Mouse (Mus musculus): ENCODE measurements around the gene Gucy2c. TPM values are rescaled to one million over a fixed set of nuclear protein-coding genes. Genes with fewer than 3 reads are reported as not detected.

The Gucy2c gene
- polyA plus RNA-seq, 1 experiment = not detected

DNA sequence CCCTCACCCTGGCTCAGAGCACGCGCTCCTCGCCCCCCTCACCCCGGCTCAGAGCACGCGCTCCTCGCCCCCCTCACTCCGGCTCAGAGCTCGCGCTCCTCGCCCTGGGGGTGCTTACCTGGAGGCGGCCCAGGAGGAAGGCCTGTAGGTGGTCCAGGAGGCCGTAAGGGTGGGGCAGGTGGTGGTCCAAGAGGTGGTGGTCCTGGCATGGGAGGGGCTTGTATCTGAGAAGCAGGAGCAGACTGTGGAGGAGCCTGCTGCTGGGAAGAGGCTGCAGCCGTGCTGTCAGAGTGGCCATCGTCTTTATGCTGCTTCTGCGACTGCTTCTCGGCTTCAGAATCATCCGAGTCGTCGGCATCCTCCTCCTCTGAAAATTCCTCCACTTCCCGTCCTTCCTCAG lies 35.3 kb upstream of the Gucy2c start:
- no peaks in the 10 kb centered on the region for H3K27me3 ChIP-seq (ENCODE audit: control insufficient read depth)
- H3K9me3 ChIP-seq (ENCODE audit: control insufficient read depth, low read length) = no peaks in the 10 kb centered on the region
- no peak for TF ChIP-seq TAL1 (IDR thresholded peaks at IDR 0.05; ENCODE audit: low read length)
- TF ChIP-seq GATA1 (IDR thresholded peaks at IDR 0.05; ENCODE audit: low read length) = no peak
- no peak overlapping the region for H3K4me3 ChIP-seq (replicated peaks)
- peaks cover 99% of the 10 kb centered on the region for H3K36me3 ChIP-seq (ENCODE audit: control insufficient read depth)
- peaks cover 3% of the 10 kb centered on the region for H3K4me1 ChIP-seq (ENCODE audit: control insufficient read depth)

DNA sequence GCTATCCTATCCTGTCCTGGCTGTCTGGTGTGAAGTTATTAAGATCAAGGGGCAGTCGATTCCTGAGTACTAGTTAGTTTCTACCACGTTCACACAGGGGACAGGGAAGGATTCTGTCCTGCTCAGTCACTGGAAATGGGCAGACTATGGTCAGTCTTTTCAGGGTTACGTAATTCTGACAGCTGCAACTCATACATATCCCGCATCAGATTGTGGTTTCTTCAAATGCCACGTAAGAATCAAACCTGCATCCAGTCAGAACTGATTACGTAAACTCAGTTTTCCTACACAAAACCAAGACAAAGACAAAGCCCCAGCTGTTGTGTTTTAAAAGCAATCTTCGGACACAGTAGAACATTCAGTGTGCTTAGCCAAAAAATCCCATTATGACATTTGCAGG lies 33.8 kb upstream of the Gucy2c start:
- Histone ChIP-seq H3K36me3 (ENCODE audit: control insufficient read depth) (peaks cover 99% of the 10 kb centered on the region), H3K4me1 (ENCODE audit: control insufficient read depth) (peaks cover 11% of the 10 kb centered on the region), H3K9me3 (ENCODE audit: control insufficient read depth, low read length) (no peaks in the 10 kb centered on the region), H3K27me3 (ENCODE audit: control insufficient read depth) (no peaks in the 10 kb centered on the region), H3K4me3 (replicated peaks) (no peak overlapping the region)
- TF ChIP-seq GATA1 (IDR thresholded peaks at IDR 0.05; ENCODE audit: low read length) = no peak

DNA sequence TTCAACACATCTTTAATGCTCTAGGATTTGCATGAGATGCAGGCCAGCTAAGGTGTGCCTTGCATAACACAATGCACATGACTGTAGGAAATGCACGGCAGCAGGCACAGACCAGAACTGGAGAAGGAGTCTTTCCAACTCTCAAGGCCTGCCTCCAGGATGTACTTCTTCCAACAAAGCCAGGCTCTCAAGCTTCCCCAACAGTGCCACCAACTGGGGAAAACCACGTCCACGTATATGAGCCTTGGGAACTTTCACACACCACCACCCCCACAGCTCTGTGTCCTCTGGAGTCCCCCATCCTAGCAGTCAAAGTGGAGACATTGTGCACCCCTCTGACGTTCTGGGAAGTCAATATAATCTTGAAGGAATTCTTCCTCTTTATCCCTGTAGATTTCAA lies 31.6 kb upstream of the Gucy2c start:
- Histone ChIP-seq H3K4me3 (replicated peaks) (no peak overlapping the region), H3K36me3 (ENCODE audit: control insufficient read depth) (peaks cover 86% of the 10 kb centered on the region), H3K4me1 (ENCODE audit: control insufficient read depth) (peaks cover 25% of the 10 kb centered on the region), H3K9me3 (ENCODE audit: control insufficient read depth, low read length) (no peaks in the 10 kb centered on the region), H3K27me3 (ENCODE audit: control insufficient read depth) (no peaks in the 10 kb centered on the region)
- no peak for TF ChIP-seq GATA1 (IDR thresholded peaks at IDR 0.05; ENCODE audit: low read length)

DNA sequence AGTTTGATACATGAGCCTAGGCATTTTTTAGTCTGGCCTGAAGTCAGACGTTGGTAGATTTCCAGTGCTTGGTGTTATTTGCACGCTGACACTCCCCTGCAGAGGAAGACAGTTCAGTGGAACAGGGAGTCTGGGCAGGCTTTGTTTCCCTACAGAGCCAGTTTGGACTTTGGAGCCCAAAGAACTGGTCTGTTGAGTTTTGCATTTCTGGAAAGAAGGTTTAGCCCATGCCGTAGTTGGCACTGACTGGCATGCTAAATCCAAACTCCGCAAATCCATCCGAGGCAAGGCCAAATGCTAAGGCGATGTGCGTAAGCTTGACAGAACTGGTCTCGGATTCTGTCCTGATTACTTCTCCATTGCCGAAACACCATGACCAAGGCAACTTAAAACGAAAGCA lies 29.6 kb upstream of the Gucy2c start:
- H3K36me3 ChIP-seq (ENCODE audit: control insufficient read depth) = peaks cover 70% of the 10 kb centered on the region
- no peak overlapping the region for H3K4me3 ChIP-seq (replicated peaks)
- no peaks in the 10 kb centered on the region for H3K27me3 ChIP-seq (ENCODE audit: control insufficient read depth)
- TF ChIP-seq GATA1 (IDR thresholded peaks at IDR 0.05; ENCODE audit: low read length) (no peak), TAL1 (IDR thresholded peaks at IDR 0.05; ENCODE audit: low read length) (no peak)
- H3K9me3 ChIP-seq (ENCODE audit: control insufficient read depth, low read length) = no peaks in the 10 kb centered on the region
- H3K4me1 ChIP-seq (ENCODE audit: control insufficient read depth) = peaks cover 43% of the 10 kb centered on the region

DNA sequence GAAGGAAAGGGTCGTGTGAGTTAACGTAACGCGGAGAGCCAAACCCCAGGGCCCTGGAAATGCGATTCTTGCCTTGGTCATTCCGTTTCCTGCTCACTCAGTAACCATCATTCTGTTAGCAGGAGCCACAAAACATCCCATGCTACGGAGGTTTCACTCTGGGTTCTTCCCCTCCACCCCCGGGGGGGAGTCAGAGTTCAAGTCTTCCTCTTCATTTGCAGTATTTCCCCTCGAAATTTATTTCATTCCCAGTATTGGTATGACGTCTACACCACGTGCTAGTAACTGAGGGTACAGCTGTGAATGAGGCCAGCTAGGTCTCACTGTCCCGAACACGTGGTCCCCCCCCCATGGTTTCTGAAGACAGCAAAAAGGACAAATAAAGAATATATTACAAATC lies 28.1 kb upstream of the Gucy2c start:
- peak overlapping the region; percentile 71 for H3K4me3 ChIP-seq (replicated peaks)
- no peaks in the 10 kb centered on the region for H3K27me3 ChIP-seq (ENCODE audit: control insufficient read depth)
- H3K9me3 ChIP-seq (ENCODE audit: control insufficient read depth, low read length) = no peaks in the 10 kb centered on the region
- H3K4me1 ChIP-seq (ENCODE audit: control insufficient read depth) = peaks cover 56% of the 10 kb centered on the region
- peaks cover 56% of the 10 kb centered on the region for H3K36me3 ChIP-seq (ENCODE audit: control insufficient read depth)
- TF ChIP-seq GATA1 (IDR thresholded peaks at IDR 0.05; ENCODE audit: low read length) (no peak), TAL1 (IDR thresholded peaks at IDR 0.05; ENCODE audit: low read length) (no peak)

DNA sequence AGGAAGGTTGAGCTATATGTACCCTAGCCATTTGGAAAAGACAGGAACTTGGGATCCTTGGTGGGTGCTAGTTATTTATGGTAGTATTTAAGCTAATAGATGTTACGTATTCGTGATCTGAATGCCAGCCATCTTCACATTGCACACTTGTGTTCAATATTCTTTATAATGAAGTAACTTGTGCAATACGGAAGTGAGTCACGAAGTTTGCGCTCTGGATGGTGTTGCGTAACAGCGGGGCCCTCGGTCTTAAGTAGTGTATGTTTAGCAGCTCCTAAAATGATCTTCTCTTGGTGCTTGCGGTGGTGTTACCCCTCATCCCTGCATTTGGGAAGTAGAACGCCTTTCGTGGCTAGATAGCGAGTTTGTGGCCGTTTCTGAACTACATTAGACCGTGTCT lies 27.5 kb upstream of the Gucy2c start:
- TF ChIP-seq GATA1 (IDR thresholded peaks at IDR 0.05; ENCODE audit: low read length) = no peak
- peak overlapping the region; percentile 71 for H3K4me3 ChIP-seq (replicated peaks)
- H3K9me3 ChIP-seq (ENCODE audit: control insufficient read depth, low read length) = no peaks in the 10 kb centered on the region
- H3K36me3 ChIP-seq (ENCODE audit: control insufficient read depth) = peaks cover 50% of the 10 kb centered on the region
- no peaks in the 10 kb centered on the region for H3K27me3 ChIP-seq (ENCODE audit: control insufficient read depth)
- peaks cover 61% of the 10 kb centered on the region for H3K4me1 ChIP-seq (ENCODE audit: control insufficient read depth)

DNA sequence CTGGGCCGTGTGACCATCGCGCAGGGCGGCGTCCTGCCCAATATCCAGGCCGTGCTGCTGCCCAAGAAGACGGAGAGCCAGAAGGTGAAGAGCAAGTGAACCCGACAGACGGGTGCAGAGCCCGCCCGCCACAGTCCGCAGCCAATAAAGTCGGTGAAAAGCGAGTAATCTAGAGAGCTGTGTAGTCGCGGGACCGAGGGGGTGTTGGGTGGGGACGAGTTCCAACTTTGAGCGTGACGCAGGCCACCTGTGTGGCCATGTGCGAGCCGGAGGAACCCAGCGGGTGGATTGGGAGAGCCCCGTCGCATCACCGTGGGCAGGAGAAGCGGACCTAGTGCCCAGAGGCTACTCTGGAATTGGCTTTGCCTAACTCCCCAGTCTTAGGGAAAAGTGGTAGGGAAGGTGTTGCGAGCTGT lies 27.1 kb upstream of the Gucy2c start:
- no peaks in the 10 kb centered on the region for H3K27me3 ChIP-seq (ENCODE audit: control insufficient read depth)
- no peaks in the 10 kb centered on the region for H3K9me3 ChIP-seq (ENCODE audit: control insufficient read depth, low read length)
- peaks cover 64% of the 10 kb centered on the region for H3K4me1 ChIP-seq (ENCODE audit: control insufficient read depth)
- TF ChIP-seq TAL1 (IDR thresholded peaks at IDR 0.05; ENCODE audit: low read length) = no peak
- no peak for TF ChIP-seq GATA1 (IDR thresholded peaks at IDR 0.05; ENCODE audit: low read length)
- H3K36me3 ChIP-seq (ENCODE audit: control insufficient read depth) = peaks cover 45% of the 10 kb centered on the region
- H3K4me3 ChIP-seq (replicated peaks) = peak overlapping the region; percentile 71

DNA sequence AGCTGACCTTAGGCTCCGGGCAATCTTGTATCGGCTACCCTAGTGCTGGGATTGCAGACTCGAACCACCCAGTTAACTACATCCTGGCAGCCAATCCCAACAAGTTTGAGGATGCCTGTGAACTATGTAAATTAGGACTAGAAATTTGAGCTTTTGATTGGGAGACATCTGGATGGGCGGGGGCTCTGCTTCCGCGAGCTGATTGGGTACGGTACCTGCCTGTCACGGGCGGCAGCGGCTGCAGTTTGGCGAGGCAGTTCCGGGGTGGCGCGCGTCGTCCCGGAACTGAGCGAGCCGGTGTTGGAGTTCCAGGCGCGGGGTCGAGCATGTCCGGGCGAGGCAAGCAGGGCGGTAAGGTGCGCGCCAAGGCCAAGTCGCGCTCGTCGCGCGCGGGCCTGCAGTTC lies 26.5 kb upstream of the Gucy2c start, which contains the start of gene H2afj:
Gene H2afj (plus strand): TSS at position 231 of the 404 bp plus-strand sequence.
- Histone ChIP-seq H3K27me3 (ENCODE audit: control insufficient read depth) (no peaks in the 10 kb centered on the region), H3K4me1 (ENCODE audit: control insufficient read depth) (peaks cover 70% of the 10 kb centered on the region), H3K9me3 (ENCODE audit: control insufficient read depth, low read length) (no peaks in the 10 kb centered on the region), H3K4me3 (replicated peaks) (peak within 1 kb of the TSS; percentile 71), H3K36me3 (ENCODE audit: control insufficient read depth) (peaks cover 39% of the 10 kb centered on the region)
- TF ChIP-seq GATA1 (IDR thresholded peaks at IDR 0.05; ENCODE audit: low read length) (no peak), TAL1 (IDR thresholded peaks at IDR 0.05; ENCODE audit: low read length) (no peak)

DNA sequence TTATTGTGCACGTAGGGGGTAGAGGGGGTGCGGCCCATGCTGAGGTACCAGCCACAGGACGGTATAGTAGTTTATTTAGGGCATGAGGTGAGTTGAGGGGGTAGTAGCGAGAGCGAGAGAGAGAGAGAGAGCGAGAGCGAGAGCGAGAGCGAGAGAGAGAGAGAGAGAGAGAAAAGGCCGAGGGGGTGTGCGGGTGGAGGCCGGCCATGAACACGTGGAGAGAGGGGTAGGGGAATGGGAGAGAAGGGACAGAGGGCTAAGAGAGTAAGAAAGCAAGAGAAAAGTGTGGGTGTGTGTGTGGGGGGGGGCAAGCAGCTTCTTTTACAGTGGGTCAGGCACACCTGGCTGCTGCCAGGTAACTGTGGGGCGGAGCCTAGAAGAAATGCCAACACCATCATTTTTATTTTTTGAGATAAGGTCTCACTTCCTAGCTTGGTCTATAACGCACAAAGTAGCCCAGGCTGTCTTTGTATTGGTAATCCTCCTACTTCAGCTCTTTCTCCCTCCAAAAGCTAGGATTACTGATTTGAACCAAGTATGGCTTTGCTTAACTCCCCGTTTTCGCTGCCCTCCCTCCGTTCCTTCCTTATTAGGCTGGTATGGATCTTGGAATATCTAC lies 25.9 kb upstream of the Gucy2c start:
- peaks cover 74% of the 10 kb centered on the region for H3K4me1 ChIP-seq (ENCODE audit: control insufficient read depth)
- peaks cover 34% of the 10 kb centered on the region for H3K36me3 ChIP-seq (ENCODE audit: control insufficient read depth)
- H3K9me3 ChIP-seq (ENCODE audit: control insufficient read depth, low read length) = no peaks in the 10 kb centered on the region
- H3K27me3 ChIP-seq (ENCODE audit: control insufficient read depth) = no peaks in the 10 kb centered on the region
- TF ChIP-seq GATA1 (IDR thresholded peaks at IDR 0.05; ENCODE audit: low read length) = no peak
- TF ChIP-seq TAL1 (IDR thresholded peaks at IDR 0.05; ENCODE audit: low read length) = no peak
- peak overlapping the region; percentile 71 for H3K4me3 ChIP-seq (replicated peaks)

DNA sequence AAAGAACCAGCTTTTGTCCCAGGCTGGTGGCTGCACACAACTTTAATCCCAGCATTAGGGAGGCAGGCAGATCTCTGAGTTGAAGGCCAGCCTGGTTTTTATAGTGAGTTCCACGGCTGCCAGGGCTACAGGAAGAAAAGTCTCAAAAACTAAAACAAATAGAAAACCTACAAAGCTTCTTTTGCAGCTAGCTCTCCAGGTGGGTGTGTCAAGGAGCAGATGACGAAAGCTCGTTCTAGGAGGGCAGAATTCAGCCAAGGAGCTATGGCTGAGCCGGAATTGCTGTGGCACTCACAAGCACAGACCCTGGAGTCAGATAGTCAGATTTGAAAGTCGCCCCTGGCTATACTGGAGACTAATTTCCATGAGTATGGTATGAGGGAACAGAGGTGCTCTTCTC lies 25.3 kb upstream of the Gucy2c start:
- TF ChIP-seq TAL1 (IDR thresholded peaks at IDR 0.05; ENCODE audit: low read length) = no peak
- no peak for TF ChIP-seq GATA1 (IDR thresholded peaks at IDR 0.05; ENCODE audit: low read length)
- Histone ChIP-seq H3K4me1 (ENCODE audit: control insufficient read depth) (peaks cover 72% of the 10 kb centered on the region), H3K4me3 (replicated peaks) (peak overlapping the region; percentile 21), H3K27me3 (ENCODE audit: control insufficient read depth) (no peaks in the 10 kb centered on the region), H3K9me3 (ENCODE audit: control insufficient read depth, low read length) (no peaks in the 10 kb centered on the region), H3K36me3 (ENCODE audit: control insufficient read depth) (peaks cover 27% of the 10 kb centered on the region)
